Mouse (Mus musculus) urinary bladder, postnatal 10 days (tissue): Measurements from ENCODE around the gene Asl.

ENCODE experiments used
- DNase-seq: peaks from one replicate; pipeline ENCODE4 v3.0.0; 2022; ENCODE audit warnings: low spot score

Asl gene

DNA sequence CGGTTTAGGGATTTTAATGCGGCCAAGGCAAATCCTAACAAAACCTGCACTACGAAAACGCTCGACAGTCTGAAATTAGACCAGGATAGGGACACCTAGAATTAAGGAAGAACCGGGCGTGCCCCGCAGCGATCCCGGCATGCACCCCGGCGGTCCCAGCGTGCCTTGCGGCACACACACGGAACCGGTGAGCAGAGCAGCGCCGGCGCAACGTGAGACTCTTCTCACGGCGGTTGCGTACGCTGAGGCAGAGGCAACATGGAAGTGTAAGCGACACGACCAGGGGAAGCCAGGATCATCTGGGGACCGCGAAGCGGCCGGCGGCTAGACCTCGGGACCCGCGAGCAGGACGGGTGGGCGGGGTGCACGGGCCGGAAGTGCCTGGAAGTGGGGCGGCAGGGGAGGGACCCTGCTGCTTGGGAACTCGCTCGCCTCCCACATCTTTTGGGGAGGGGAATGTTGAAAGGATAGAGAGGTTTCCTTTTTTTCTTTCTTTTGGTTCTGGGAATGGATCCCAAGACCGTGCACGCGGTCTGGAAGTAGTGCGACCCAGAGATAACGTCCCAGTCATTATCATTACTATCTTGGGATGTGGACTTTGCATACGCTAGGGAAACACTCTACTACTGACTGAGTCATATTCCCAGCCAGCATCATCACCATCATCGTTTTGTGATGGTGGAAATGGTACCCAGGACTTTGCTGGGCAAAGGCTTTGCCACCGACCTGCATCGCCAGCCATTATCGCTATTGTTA lies at the start of gene Asl, which contains the start of gene Crcp:
Gene Asl, minus strand, starts transcription at position 106 of the 756 bp plus-strand sequence.
Gene Crcp, plus strand, starts transcription at position 149 of the 756 bp plus-strand sequence.
- DNase-seq: peak; percentile 54

DNA sequence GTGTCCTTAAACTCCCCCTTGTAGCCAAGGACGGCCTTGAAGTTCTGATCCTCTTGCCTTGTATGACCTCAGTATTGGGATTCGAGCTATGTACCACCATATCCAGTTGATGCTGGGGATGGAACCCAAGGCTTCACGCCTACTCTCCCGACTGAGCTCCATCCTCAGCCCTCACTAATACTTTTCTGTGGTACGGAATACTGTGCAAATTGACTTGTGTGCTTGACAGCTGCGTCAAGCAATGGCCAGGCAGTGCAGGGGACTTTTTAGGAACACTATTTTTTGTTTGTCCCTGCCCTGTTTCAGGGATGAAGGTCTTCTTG lies 49.7 kb upstream of the Asl start:
- no peak for DNase-seq

DNA sequence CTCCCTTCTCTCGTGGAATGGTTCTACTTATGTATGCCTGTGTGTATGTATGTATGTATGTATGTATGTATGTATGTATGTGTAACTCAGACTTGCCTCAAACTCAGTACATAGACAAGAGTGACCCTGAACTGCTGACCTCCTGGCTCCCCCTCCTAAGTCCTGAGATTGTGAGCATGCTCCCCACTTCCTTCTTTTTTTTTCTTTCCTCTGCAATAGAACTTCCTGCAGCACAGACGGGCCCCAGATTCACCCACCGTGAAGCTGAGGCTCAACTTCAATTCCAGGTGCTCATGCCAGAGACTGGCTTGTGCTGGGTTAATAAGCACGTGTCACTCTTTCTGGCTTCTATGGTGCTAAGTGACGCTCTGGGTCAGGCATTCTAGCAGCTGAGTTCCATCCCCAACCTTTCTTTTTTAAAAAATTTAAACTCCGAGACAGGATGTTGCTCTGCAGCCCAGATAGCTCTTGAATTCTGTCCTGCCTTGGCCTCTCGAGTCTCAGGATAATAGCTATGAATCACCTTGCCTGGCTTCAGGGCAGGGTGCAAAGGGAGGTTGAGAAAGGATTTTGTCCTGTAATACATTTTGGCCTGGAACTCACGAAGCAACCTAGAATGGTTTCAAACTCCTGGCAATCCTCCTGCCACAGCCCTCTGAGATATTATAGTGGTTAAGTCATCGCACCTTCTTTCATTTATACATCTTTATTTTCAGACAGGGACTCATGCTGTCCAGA lies 49.2 kb upstream of the Asl start:
- no peak for DNase-seq

DNA sequence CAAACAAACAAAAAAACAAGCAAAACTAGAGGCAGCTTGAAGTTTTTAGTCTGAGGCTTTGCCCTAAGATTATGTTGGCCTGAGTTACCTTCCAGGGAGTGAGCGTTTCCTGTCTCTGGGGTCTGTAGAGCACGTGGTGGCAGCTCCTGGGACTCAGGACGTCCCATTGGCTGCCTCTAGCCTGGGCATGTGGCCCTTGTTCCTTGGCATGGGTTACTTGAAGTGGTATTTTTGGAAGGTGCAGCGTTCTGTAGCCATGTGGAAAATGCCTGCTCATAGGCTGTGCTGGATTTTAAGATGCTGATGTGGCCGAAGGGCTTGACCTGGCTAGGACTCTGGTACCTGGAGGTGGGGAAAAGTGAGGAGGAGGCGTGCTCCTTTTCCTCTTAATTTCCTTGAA lies 47.3 kb upstream of the Asl start:
- DNase-seq: no peak

DNA sequence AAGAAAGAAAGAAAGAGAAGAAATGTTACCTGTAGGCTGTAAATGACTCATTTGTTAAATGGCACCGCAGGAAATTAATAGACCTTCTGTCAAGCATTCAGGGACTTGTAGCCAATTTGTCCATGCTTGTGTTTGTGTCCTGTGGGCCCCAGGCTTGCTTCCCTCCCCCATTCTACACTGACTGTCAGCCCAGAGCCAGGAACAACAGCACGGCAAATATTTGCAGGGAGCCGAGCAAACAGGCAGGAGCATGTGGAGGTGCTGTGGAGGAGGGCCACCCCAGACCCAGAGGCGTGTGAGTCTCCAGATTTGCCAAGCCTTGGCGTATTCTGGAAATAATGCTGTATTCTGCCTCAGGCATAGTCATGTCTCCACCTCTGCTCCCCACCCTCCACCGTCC lies 45.4 kb upstream of the Asl start:
- no peak for DNase-seq

DNA sequence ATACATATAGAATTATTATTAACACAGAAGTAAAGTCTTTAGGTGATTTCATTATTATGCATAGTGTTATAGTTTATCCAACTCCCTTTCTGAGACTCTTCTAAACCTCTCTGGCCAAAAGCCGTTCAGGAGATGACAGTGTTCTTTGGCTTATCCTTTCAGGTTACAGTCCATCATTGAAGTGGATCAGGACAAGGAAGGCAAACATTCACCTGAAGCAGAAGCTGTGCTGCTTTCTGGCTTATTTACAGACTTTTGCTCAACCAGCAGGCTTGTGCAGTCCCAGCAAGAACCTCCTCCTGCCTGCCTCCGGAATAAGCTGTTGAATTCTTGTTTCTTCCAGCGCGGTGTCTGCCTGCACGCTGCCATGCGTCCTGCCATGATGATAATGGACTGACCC lies 44.0 kb upstream of the Asl start, which contains the start of gene Tpst1:
Gene Tpst1, plus strand, starts transcription at position 301 of the 400 bp plus-strand sequence.
- DNase-seq: no peak

DNA sequence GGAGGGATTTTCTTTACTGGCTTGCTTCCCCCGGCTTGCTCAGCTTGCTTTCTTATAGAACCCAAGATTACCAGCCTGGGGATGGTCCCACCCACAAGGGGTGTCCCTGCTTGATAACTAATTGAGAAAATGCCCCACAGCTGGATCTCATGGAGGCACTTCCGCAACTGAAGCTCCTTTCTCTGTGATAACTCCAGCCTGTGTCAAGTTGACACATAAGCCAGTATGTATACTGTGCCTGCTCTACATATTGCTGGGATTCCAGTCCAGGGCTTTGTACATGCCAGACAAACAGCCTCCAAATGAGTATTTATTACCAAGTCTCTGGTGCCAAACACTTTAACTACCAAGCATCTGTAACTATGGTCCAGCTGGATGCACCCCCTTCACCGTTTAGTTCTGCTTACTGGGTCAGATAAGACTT lies 38.8 kb upstream of the Asl start:
- no peak for DNase-seq

DNA sequence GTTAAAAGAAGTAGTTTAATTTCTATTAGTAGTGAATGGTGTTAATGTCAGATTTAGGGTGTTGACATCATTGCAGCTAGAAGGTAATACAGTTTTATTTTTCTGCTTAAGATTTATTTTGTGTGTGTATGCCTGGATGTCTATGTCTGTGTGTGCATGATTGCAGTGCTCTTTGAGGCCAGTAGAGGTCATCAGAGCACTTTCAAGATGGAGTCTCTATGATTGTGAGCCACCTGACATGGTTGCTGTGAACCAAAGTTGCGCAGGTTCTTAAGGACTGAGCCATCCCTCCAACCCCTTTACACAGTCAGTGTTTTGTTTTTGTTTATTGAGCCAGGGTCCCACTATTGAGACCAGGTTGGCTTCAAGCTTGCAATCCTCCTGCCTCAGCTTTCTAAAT lies 36.5 kb upstream of the Asl start:
- DNase-seq: no peak

DNA sequence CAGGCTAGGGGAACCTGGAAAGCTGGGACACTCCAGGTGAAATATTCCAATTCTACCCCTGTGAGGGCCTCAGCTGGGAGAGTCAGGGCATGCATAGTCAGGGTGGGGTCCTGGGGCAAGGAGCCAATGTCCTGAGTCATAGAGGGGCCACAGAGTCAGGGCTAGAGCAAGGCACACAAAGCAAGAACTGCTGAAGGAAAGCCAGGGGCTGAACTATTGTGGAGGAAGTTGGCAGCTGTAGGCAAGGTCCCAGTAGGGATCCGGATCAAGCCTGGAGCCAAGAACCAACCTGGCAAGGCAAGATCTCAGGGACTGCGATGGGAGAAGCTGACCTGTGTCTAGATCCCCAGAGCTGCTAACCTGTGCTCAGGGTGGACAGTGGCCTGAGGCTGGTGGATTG lies 34.7 kb upstream of the Asl start:
- DNase-seq: no peak

DNA sequence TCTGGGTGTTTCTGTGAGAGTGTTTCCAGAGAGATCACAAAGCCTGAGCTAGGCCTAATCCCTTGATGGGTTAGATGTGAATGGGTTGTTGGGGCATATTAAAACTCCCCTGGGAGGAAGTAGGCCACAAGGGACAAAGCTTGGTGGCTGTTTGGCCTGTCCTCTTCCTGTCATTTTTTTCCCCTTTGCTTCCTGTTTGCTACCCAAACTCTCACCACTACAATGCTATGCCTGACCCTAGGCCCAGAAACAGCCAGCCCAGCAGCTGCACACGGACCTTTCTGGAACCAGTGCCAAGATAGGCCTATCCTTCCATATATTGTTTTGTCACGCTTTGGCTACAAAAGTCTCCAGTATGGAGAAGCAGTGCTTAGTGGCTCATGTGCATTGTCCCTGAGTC lies 33.0 kb upstream of the Asl start:
- no peak for DNase-seq

DNA sequence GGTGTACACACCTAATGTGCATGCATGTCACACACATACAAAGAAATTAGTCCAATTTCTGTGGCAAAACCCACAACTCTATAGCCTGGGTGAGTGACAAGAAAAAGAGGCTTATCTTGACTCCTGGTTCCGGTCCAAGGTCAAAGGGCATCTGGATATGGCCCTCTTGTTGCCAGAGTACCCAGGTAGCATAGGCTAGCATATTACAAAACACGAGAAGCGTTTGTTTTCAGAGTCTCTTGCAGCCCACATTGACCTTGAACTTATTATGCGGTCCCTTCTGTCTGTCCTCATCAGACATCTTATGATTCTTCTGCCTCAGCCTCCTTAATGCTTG lies 31.2 kb upstream of the Asl start:
- DNase-seq: no peak

DNA sequence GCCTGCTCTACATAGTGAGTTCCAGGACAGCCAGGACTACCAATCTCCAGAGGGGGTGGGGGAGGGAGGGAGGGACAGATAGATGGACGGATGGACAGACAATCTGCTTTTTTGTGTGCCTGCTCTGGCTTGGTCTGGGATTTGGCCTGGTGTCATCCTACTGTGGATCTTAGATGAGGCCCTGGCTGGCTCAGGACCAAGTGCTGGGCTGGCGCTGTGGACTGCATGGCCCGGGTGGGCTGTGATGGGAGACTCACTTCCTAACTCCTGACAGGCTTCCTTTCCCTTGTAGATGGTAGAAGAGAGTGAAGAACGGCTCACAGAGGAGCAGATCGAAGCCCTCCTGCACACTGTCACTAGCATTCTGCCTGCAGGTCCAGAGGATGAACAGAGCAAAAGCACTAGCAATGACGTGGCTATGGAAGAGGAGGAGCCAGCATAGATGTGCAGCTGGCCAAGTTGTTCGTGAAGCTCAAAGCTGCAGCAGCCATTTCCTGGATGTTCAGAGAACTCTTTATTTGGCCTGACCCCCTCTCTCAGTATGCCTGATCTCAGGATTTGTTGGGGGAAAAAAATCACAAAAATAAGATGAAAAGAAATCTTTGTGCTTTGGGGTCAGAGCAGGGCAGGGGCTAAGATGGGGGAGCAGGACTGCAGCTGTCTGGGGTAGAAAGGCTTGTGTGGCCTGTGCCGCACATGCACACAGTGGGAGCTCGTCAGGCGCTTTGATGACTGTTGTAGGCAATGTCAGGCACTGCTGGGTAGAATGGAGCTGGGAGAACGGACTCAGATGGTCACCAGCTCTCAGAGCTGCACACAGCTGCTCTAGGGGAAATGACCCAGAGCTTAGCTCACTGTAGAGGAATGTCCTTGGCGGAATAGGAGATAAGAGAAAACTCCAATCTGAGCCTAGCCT lies 30.6 kb upstream of the Asl start:
- DNase-seq: no peak

DNA sequence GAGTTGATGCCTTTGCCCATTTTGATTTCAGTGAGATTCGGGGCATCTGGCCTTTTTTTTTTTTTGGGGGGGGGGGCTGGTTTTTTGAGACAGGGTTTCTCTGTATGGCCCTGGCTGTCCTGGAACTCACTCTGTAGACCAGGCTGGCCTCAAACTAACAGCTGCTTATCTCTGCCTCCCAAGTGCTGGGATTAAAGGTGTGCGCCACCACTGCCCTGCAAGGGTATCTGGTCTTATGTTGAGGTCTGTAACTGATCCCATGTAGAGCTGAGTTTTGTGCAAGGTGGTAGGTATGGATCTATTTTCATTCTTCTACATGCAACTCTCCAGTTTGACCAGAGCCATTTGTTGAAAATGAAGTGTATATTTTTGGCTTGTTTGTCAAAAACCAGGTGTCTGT lies 27.3 kb upstream of the Asl start:
- no peak for DNase-seq

DNA sequence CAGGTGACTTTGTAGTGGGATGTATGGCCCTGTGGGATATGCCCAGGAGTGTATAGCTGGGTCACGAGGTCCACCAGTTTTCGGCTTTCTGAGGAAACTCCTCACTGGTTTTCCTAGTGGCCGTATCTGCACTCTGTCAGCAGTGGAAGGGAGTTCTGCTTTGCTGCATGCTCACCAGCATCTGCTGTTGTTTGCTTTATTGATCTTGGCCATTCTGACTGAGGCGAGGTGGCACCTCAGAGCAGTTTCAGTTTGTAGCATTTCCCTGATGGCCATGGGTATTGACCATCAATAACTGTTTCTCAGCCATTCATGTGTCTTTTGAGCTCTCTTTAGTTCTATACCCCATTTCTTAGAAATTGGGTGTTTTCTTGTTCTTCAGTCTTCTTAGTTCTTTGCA lies 26.6 kb upstream of the Asl start:
- no peak for DNase-seq

DNA sequence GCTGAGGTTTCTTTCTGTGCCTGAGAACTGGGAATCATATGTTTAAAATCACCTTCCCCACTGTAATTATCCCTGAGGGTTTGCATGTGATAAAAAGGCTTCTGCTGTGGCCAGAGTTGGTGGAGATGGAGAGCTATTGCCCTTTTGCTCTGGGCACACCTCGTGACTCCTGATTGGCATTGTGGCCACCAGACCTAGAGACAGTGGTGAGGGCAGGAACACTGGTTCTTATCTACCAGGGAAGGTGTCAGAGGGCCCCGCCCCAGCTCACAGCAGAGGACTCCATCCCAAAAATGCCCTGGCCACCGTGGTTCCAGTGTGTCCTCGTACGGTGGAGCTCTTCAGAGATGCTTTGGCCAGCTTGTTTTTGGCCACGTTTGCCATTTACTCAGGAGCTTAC lies 23.9 kb upstream of the Asl start:
- DNase-seq: no peak

DNA sequence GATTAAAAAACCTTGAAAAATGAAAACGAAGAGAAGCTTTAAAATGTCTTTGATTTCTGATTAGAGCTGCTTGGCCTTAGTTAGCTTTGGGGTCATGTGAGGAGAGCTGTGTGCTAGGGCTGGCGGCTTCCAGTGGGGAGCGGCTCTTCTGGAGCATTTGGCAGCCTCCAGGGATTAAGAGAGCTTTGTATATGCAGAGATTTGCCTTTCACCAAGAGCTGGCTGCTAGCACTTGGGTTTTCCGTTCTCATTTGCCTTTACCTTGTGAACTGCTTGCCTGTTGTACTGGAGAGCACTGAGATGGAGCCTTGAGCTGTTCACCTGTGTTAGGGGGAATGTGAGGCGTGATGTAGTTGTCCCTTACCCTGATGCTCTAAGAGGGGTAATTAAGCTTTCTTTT lies 23.5 kb upstream of the Asl start:
- DNase-seq: no peak

DNA sequence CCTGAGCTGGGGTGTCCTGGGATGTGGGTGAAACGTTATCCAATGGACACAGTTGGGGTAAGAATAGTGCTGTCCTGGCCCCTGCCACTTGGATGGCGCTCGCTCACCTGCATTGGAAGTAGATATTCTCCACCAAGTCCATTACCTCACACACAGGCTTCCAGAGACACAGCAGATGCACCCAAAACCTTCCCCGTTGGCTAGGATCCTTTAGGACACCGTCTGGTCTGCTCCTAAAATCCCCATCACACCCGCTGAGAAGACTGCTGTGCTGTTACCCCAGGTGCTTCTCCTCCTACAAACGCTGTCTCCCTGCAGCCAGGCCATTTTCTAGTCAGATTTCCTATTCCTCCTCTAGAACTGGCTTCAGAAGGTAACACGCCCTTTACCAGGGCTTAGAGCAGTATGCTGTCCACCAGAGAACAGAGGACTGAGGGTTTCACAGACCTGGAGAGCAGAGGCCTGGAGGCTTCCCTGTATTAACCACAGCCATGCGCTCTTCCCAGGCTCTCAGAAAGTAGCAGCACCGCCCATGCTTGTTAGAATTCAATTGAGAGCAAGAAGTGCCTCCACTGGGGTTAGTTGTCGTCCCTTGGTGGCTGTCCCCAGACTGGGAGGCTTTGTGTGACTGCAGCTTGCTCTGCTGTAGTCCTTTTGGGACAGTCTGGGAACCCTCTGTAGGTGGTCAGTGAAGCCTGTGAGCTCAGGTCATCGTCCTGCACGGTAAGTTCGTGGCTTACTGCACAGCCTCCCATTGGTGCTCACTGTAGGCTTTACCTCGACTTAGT lies 22.2 kb upstream of the Asl start:
- no peak for DNase-seq

DNA sequence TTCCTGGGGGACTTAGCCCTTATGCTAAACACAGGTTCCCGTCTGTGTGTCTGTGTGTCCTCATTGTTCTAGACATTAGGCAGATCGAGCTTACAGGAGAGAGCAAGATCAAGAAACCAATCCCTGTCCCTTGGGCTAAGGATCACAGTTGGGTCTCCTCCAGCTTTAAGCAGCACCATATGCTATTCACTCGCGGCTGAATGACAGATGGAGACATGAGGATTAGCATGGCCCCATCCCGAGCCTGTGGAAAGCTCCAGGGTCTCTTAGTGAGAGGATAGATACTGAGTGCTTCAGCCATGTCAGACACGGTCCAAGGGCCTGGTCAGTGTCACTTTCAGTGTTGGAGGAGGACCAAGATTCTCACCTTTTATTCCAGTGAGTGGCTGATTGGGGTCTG lies 21.4 kb upstream of the Asl start:
- no peak for DNase-seq

DNA sequence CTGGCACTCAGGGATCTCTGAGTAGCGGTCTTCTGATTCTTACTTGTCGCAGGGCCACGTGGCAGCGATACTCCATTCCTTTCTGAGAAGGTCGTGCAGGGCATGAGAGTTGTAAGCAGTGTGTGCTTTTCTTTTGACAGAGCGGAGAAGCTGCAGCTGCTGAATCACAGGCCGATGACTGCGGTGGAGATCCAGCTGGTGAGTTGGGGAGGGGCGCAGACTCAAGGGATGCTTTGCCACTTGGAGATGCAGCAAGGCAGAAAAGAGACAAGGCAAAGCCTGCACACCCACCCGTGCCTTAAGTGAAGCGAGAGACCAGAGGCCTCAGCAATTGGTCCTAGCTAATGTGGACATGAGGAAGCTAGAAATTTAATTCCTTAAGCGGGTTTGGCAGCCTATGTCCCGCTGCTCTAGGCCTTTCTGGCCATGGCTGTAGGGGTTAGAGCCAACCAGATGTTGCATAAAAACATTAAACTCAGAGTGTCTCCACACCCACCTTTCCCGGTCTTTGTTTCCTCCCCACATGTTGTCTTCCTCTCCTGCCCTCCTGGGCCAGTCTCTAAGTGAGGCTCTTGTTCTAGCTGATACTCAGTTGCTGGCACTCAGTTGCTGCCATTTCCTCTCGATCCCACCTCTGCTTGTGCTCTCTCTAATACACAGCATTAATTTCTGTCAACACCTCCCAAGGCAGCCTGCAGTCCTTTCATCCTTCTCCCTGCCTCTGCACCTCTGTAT lies 19.9 kb upstream of the Asl start:
- no peak for DNase-seq

DNA sequence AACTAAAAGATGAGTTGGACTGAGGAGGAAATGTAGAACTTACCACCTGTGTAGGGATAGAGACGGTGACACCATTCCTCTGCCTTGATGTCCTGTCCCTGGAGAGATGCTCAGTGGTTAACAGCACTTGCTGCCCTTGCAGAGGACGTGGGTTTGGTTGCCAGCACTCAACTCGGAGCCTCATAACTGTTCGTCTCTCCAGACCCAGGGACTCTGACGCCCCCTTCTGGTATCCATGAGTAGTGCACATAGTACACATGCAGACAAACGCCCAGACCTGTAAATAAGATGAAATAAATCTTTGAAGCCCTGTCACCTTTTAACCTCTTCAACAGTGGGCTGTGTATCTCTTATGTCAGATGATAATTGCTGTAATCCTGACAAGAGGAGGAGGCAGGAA lies 18.0 kb upstream of the Asl start:
- no peak for DNase-seq

DNA sequence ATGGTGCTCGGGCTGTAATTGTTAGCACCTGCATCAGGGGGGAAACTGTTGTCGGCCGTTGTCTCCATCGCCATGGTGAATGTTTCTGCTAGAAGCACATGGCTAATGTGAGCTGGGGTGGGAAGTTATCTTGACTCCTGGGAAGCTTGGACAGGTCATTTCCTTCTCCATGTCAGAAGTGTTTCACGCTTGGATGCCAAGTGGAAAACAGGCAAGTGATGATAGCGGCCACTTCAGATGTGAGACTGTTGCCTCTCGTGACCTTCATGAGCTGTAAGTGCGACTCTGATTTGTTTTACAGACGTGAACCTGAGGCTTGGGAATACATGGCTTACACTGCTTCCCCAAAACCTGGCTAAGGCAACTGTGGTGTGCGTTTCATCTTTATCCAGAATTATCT lies 17.5 kb upstream of the Asl start:
- no peak for DNase-seq
